Mouse (Mus musculus) frontal cortex, postnatal 36 days (tissue): ENCODE measurements at regions not wholly inside any gene's neighbourhood (a gene's known extent, or its start where the extent isn't known, plus 50 kb on each side); places are given as distances from the start of the nearest gene placed in this dataset.

Experiments
- DNase-seq, 2 experiments: peaks; one replicate each; pipeline ENCODE4 v3.0.0; 2022; ENCODE audit warnings: low spot score in 2 of 2

GRCm38 (mm10) chr3:137100627-137101404 is 240.1 kb upstream of the Emcn start:
- DNase-seq, result peak; percentile 48 to 70

- DNase-seq, result peak; percentile 19 to 69
Measured at GRCm38 (mm10) chr3:137105930-137106329, 234.9 kb upstream of the Emcn start.

- DNase-seq, result no peak
Measured at GRCm38 (mm10) chr3:137108197-137108596, 232.7 kb upstream of the Emcn start.

GRCm38 (mm10) chr3:137109786-137110185 is 231.1 kb upstream of the Emcn start:
- DNase-seq, result no peak

GRCm38 (mm10) chr3:137110485-137110884 is 230.4 kb upstream of the Emcn start:
- DNase-seq, result peak in 1 of 2 experiments; percentile 37

DNA sequence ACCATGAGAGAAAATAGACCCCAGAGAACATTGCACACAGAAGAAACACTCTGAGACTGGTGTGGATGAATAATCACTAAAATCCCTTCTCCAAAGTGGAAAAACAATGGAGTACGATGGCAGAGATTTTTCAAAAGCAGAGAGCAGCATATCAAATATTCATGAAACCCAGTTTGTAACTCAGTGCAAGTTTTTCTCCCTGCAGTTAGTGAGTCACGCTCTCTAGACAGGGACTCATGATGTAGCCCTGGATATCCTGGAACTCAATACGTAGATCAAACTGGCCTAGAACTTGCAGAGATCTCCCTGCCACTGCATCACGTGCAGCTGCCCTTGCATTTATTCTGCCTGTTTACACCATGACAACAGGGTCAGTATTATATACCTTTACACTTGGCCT is 210.9 kb upstream of the Emcn start:
- DNase-seq, result no peak

DNA sequence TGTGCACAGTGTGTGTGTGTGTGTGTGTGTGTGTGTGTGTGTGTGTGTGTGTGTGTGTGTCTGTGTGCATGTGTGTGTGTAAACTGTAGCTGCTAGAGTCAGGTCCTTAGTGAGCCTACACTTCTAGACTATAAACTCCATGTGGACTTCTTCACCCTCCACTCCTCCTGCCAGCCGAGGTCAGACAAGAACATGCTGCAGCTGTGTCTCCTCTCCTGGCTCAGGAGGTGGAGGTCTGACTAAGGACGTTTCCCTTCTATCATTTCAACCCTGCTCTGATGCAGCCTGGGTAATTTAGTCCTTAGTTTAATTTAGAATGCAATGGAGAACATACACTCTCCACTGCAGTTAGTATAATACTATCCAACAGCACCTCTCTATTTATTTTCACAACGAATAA is 198.8 kb upstream of the Emcn start:
- no peak for DNase-seq

- DNase-seq, result no peak
Measured at GRCm38 (mm10) chr3:137146062-137146461, 194.8 kb upstream of the Emcn start.

- DNase-seq, result no peak
Measured at GRCm38 (mm10) chr3:137147405-137147804, 193.5 kb upstream of the Emcn start.

- peak; percentile 23 to 24 for DNase-seq
Measured at GRCm38 (mm10) chr3:137150414-137151010, 190.4 kb upstream of the Emcn start.

GRCm38 (mm10) chr3:137151431-137151830 is 189.4 kb upstream of the Emcn start:
- DNase-seq, result no peak

DNA sequence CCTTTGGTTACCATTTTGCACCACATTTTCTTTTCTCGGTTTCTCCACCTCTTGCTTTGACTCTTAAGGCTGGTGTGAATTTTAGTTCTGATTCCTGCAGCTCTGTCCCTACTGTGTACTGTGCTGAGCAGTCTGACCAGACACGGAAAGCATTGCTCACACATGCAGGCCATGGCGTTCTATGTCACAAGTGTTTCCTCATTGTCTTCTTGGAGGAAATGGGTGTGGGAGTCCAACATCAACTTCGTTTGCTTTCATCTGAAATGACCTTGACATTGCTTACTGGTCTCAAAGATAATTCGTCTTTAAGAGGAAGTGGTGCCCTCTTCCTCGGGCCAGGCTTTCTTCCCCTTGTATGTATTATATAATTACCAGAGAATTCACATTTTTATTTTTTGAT is 187.6 kb upstream of the Emcn start:
- DNase-seq, result no peak

GRCm38 (mm10) chr3:137154200-137155042 is 186.4 kb upstream of the Emcn start:
- no peak for DNase-seq

- DNase-seq, result no peak
Measured at GRCm38 (mm10) chr3:137155043-137155404, 185.8 kb upstream of the Emcn start.

GRCm38 (mm10) chr3:137156250-137156975 is 184.5 kb upstream of the Emcn start:
- DNase-seq, result no peak

DNA sequence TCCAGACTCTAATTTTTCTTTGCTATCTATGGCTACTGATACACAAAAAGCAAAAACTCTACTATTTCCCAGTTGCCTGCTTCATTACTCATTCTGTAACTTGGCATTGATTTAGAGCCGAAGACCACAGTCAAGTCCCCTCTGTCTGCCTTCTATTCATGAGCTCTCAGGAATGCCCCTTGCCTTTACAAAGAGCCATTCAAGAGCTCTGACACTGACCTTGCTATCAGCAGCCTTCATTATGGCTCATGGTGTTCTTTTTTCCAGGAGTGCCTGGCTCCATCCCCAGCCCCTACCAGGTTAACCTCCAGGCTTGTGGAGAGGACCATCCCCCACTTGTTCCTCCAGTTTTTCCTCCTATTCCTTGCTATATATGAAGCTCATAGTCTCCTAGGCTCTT is 151.8 kb upstream of the Emcn start:
- DNase-seq, result no peak

DNA sequence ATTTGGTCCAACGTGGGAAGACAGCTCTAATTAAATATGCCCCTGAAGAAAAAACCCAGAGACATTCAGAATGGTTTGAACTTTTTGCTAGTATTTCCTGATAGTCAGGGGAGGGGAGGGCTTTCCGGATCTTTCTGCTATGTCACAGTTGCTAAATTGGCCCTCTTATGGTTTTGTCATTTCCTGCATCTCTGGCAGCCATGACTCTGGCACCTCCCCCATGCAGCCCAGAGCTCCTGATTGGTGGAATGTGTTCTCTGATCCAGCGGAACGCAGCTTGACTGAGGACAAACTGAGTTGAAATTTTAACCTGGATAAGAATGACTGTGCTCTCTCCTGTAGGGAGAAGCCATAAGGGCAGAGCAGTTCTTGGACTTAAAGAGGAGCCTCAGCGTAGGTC is 150.4 kb upstream of the Emcn start:
- no peak for DNase-seq

- DNase-seq, result no peak
Measured at GRCm38 (mm10) chr3:137191009-137191408, 149.9 kb upstream of the Emcn start.

DNA sequence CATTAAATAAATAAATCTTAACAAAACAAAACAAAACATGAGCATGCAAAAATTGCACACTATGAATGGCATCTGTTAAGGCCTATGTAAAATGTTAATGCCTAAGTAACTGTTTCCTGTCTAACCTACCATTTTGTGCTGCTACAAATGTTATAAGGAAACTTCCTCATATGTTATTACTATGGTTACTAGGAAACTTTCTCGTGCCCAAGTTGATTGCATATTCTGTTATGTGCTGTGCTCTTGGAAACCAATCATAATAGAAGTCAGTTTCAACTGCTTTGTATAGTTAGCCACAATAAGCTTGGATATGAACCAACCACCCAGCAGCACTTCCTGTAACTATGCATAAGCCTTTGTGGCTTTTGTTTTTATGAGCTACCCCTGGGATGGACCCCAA is 147.0 kb upstream of the Emcn start:
- DNase-seq, result no peak

DNA sequence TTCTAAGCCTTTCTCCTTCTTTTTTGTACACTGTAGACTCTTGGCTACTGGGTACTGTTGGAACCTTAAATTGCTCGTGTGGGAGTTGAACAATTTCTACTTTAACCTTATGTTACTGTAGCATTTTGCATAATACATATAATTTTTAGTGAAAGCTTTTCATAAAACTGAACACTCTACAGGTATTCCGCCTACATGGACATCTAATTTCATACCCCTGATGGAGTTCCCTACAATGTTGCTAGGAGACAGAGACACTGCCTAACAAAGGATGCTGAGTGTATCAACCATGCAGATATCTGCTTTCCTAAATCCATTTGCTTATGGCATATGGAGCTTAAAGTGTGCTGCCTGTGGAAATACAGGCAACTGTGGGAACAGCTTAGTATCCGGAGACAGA is 129.2 kb upstream of the Emcn start:
- DNase-seq, result peak in 1 of 2 experiments; percentile 60

DNA sequence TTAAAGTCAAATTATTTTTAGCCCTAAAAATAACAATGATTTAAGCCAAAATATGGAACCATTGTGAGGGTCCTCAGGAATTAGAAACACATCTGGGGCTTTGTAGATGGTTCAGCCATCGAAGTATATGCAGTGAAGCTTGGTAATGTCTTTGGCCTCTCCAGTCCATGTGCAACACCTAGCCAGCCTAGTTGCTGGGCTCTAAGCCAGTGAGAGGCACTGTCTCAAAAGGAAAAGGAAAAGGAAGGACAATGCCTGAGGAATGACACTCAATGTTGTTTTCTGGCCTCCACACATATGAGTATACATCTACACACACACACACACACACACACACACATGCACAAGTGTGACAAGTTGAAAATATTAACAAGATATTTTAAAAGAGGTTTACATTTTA is 124.8 kb upstream of the Emcn start:
- DNase-seq, result no peak

GRCm38 (mm10) chr3:137217245-137217644 is 123.6 kb upstream of the Emcn start:
- no peak for DNase-seq
